Mouse (Mus musculus) embryonic facial prominence, embryonic 15.5 days (tissue): ENCODE measurements around the gene Tspan31. TPM values are rescaled to one million over a fixed set of nuclear protein-coding genes. Genes with fewer than 3 reads are reported as not detected.
A peak's percentile ranks its signal among the peaks of the same experiment; 100 is the strongest.

ENCODE experiments used
- ATAC-seq: fragments of 200-750 bp; cut with Nextera tagmentation; 2 replicates; pipeline ENCODE4 v1.8.0; 2017; ENCODE audit warnings: low read depth, moderate TSS enrichment; ENCODE audit not compliant: insufficient number of reproducible peaks, low FRiP score, low TSS enrichment
- H3K27ac ChIP-seq: fragments of 300-500 bp; sonication (generic); replicated peaks from 2 replicates; pipeline ENCODE4 v1.5.1; 2015; ENCODE audit warnings: mild to moderate bottlenecking, inconsistent platforms
- H3K27me3 ChIP-seq: fragments of 300-500 bp; sonication (generic); 2 replicates; pipeline ENCODE4 v1.6.1; 2015; ENCODE audit warnings: inconsistent platforms
- H3K36me3 ChIP-seq: fragments of 300-500 bp; sonication (generic); 2 replicates; pipeline ENCODE4 v1.6.1; 2015; ENCODE audit warnings: mild to moderate bottlenecking, inconsistent platforms
- H3K4me1 ChIP-seq: fragments of 300-500 bp; sonication (generic); 2 replicates; pipeline ENCODE4 v1.6.1; 2015; ENCODE audit warnings: inconsistent platforms
- H3K4me2 ChIP-seq: fragments of 300-500 bp; sonication (generic); replicated peaks from 2 replicates; pipeline ENCODE4 v1.6.1; 2015; ENCODE audit warnings: mild to moderate bottlenecking, inconsistent platforms
- H3K4me3 ChIP-seq: fragments of 300-500 bp; sonication (generic); replicated peaks from 2 replicates; pipeline ENCODE4 v1.5.1; 2015; ENCODE audit warnings: mild to moderate bottlenecking, inconsistent platforms
- H3K9ac ChIP-seq: fragments of 300-500 bp; sonication (generic); 2 replicates; pipeline ENCODE4 v1.6.1; 2015; ENCODE audit warnings: inconsistent platforms
- H3K9me3 ChIP-seq: fragments of 300-500 bp; sonication (generic); replicated peaks from 2 replicates; pipeline ENCODE4 v1.6.1; 2016; ENCODE audit warnings: inconsistent platforms
- WGBS: fragments of 180-500 bp; shearing (Covaris S2); methylation state at CpG from one replicate; pipeline ENCODE4 v1.1.7; 2015; 5-methylcytosine and 5-hydroxymethylcytosine counted together
- polyA plus RNA-seq: library from polyadenylated mRNA; unstranded; fragments of >200 nt; fragmentation: Nextera tagmentation; extraction: Ambion mirVana; gene quantifications from 2 replicates; pipeline ENCODE4 v1.2.1, GENCODE M21; 2015

Tspan31 gene
- polyA plus RNA-seq, 1 experiment from 2014 or later, result 177 TPM

GRCm38 (mm10) chr10:127081996-127082620, 12.0 kb upstream of the Tspan31 start:
- Histone ChIP-seq H3K4me1 (peaks cover 45% of the 10 kb centered on the region), H3K4me2 (peak overlapping the region; percentile 47; the same call in 1 of the 2 replicates), H3K27me3 (peaks cover 83% of the 10 kb centered on the region), H3K27ac (no peak overlapping the region), H3K9me3 (no peaks in the 10 kb centered on the region), H3K36me3 (no peaks in the 10 kb centered on the region), H3K9ac (no peak overlapping the region), H3K4me3 (no peak overlapping the region)
- 27% methylated on average over 8 of the region's 8 CpGs for WGBS
- no peak for ATAC-seq

- Histone ChIP-seq H3K9me3 (no peaks in the 10 kb centered on the region), H3K27me3 (peaks cover 86% of the 10 kb centered on the region), H3K9ac (no peak overlapping the region), H3K4me2 (peak overlapping the region; percentile 47), H3K27ac (no peak overlapping the region), H3K36me3 (no peaks in the 10 kb centered on the region), H3K4me3 (peak overlapping the region; percentile 57), H3K4me1 (peaks cover 45% of the 10 kb centered on the region)
- ATAC-seq, result no peak
- 3% methylated on average over 48 of the region's 48 CpGs for WGBS
Observed at GRCm38 (mm10) chr10:127080901-127081780, 11.1 kb upstream of the Tspan31 start.

DNA sequence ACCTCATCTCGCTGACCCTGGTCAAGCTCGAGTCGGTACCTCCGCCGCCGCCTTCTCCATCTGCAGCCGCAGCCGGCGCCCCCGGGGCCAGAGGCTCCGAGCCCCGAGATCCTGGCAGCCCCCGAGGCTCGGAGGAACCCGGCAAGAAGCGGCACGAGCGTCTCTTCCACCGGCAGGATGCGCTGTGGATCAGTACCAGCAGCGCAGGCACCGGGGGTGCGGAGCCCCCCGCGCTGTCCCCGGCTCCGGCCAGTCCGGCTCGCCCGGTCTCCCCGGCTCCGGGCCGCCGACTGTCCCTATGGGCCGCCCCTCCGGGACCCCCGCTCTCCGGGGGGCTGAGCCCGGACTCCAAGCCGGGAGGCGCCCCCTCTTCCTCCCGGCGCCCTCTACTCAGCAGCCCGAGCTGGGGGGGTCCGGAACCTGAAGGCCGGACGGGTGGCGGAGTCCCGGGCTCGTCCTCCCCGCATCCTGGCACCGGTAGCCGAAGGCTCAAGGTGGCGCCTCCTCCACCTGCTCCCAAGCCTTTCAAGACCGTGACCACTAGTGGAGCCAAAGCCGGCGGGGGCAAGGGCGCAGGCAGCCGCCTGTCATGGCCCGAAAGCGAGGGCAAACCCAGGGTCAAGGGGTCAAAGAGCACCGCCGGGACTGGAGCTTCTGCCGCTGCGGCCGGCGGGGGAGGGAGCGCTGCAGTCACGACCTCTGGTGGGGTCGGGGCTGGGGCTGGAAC, 9.8 kb upstream of the Tspan31 start:
- Histone ChIP-seq H3K36me3 (no peaks in the 10 kb centered on the region), H3K4me1 (peaks cover 45% of the 10 kb centered on the region), H3K27ac (no peak overlapping the region), H3K4me3 (peak overlapping the region; percentile 57), H3K27me3 (peaks cover 83% of the 10 kb centered on the region), H3K9me3 (no peaks in the 10 kb centered on the region), H3K9ac (peak overlapping the region; percentile 24), H3K4me2 (peak overlapping the region; percentile 93)
- ATAC-seq, result no peak
- WGBS, result 2% methylated on average over 70 of the region's 70 CpGs

- peaks cover 77% of the 10 kb centered on the region for H3K27me3 ChIP-seq
- WGBS, result 1% methylated on average over 41 of the region's 49 CpGs
- H3K9me3 ChIP-seq, result no peaks in the 10 kb centered on the region
- no peak for ATAC-seq
- peaks cover 45% of the 10 kb centered on the region for H3K4me1 ChIP-seq
- no peak overlapping the region for H3K27ac ChIP-seq
- H3K4me2 ChIP-seq, result peak overlapping the region; percentile 93
- no peaks in the 10 kb centered on the region for H3K36me3 ChIP-seq
- H3K4me3 ChIP-seq, result peak overlapping the region; percentile 57
- H3K9ac ChIP-seq, result peak overlapping the region; percentile 24
Observed at GRCm38 (mm10) chr10:127078677-127079575, 8.9 kb upstream of the Tspan31 start.

DNA sequence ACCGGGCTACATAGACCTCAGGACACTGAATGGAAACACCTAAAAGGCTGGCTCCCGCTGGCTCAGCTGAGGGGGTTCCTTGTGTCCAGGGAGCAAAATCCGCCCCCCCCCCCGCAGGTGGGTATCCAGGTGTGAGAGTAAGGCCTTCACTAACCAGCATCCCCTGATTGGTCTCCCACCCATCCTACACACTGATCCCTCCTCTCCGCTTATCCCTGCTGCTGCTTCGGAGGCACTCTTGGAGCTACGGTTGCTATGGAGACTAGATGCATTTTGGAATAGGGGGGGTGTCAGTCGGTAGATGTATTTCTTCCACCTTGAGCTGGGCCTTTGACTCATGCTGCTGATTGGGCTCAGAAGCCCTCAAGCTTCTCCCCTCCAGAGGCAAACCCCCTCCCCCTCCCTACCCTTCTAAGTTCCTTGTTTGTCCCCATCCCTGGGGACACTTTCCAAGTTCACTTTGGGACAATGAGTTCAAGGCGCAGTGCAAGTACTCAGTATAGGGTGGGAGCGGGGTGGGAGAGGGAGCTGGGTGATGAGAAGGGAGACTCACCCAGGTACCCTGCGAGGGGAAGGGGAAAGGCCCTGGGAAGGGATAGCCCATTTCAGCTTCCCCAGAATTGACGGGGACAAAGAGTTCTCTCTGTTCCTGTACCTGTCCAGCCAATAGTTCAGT, 8.1 kb upstream of the Tspan31 start:
- H3K9ac ChIP-seq, result no peak overlapping the region
- H3K4me2 ChIP-seq, result peak overlapping the region; percentile 93
- H3K4me1 ChIP-seq, result peaks cover 45% of the 10 kb centered on the region
- peak overlapping the region; percentile 57 for H3K4me3 ChIP-seq
- H3K27me3 ChIP-seq, result peaks cover 72% of the 10 kb centered on the region
- WGBS, result 6% methylated on average over 12 of the region's 12 CpGs
- no peaks in the 10 kb centered on the region for H3K9me3 ChIP-seq
- ATAC-seq, result no peak
- no peak overlapping the region for H3K27ac ChIP-seq
- H3K36me3 ChIP-seq, result no peaks in the 10 kb centered on the region

- Histone ChIP-seq H3K9me3 (no peaks in the 10 kb centered on the region), H3K36me3 (no peaks in the 10 kb centered on the region), H3K9ac (no peak overlapping the region), H3K4me2 (no peak overlapping the region), H3K4me3 (no peak overlapping the region), H3K27ac (no peak overlapping the region), H3K4me1 (peaks cover 45% of the 10 kb centered on the region), H3K27me3 (peaks cover 65% of the 10 kb centered on the region)
- 10% methylated on average over 10 of the region's 10 CpGs for WGBS
- no peak for ATAC-seq
Observed at GRCm38 (mm10) chr10:127077515-127077914, 7.5 kb upstream of the Tspan31 start.

- ATAC-seq, result no peak
- H3K27ac ChIP-seq, result no peak overlapping the region
- H3K4me3 ChIP-seq, result no peak overlapping the region
- H3K4me1 ChIP-seq, result peaks cover 36% of the 10 kb centered on the region
- H3K36me3 ChIP-seq, result no peaks in the 10 kb centered on the region
- H3K27me3 ChIP-seq, result peaks cover 52% of the 10 kb centered on the region
- 42% methylated on average over 4 of the region's 4 CpGs for WGBS
- H3K9ac ChIP-seq, result no peak overlapping the region
- H3K9me3 ChIP-seq, result no peaks in the 10 kb centered on the region
- H3K4me2 ChIP-seq, result no peak overlapping the region
Observed at GRCm38 (mm10) chr10:127076082-127076481, 6.0 kb upstream of the Tspan31 start.

- H3K9me3 ChIP-seq, result no peaks in the 10 kb centered on the region
- H3K4me3 ChIP-seq, result no peak overlapping the region
- no peaks in the 10 kb centered on the region for H3K36me3 ChIP-seq
- WGBS, result 62% methylated on average over 8 of the region's 8 CpGs
- peaks cover 47% of the 10 kb centered on the region for H3K27me3 ChIP-seq
- no peak overlapping the region for H3K27ac ChIP-seq
- H3K9ac ChIP-seq, result no peak overlapping the region
- peaks cover 36% of the 10 kb centered on the region for H3K4me1 ChIP-seq
- H3K4me2 ChIP-seq, result no peak overlapping the region
- no peak for ATAC-seq
Observed at GRCm38 (mm10) chr10:127075651-127076050, 5.6 kb upstream of the Tspan31 start.

GRCm38 (mm10) chr10:127075080-127075479, 5.0 kb upstream of the Tspan31 start, which contains the start of gene Agap2:
Agap2 (plus strand) TSS chr10:127075284.
- peaks cover 31% of the 10 kb centered on the region for H3K4me1 ChIP-seq
- ATAC-seq, result no peak
- 64% methylated on average over 9 of the region's 9 CpGs for WGBS
- no peak within 1 kb of the TSS for H3K9ac ChIP-seq
- peaks cover 42% of the 10 kb centered on the region for H3K27me3 ChIP-seq
- no peak within 1 kb of the TSS for H3K27ac ChIP-seq
- no peak within 1 kb of the TSS for H3K4me2 ChIP-seq
- H3K4me3 ChIP-seq, result no peak within 1 kb of the TSS
- H3K36me3 ChIP-seq, result no peaks in the 10 kb centered on the region
- no peaks in the 10 kb centered on the region for H3K9me3 ChIP-seq

DNA sequence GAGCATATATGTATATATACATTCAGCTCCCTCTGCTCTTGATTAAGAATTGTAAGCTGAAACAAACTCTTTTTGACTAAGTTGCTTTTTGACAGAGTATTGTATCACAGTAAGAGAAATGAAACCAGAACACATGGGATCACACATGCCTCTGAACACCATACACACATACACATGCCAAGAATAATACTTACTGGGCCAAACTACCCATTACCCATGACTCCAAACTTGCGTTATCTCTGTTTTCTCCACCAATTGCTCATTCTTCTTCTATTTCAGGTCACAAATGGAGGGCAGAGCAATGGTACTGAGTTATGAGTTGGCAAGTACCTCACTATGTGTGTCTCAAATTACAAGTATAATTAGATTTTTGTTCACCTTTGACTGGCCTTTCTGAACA, 3.9 kb upstream of the Tspan31 start:
- peaks cover 26% of the 10 kb centered on the region for H3K4me1 ChIP-seq
- no peaks in the 10 kb centered on the region for H3K36me3 ChIP-seq
- no peak for ATAC-seq
- peaks cover 31% of the 10 kb centered on the region for H3K27me3 ChIP-seq
- 84% methylated on average over 1 of the region's 1 CpGs for WGBS
- H3K4me2 ChIP-seq, result no peak overlapping the region
- no peaks in the 10 kb centered on the region for H3K9me3 ChIP-seq
- no peak overlapping the region for H3K27ac ChIP-seq
- H3K4me3 ChIP-seq, result no peak overlapping the region
- no peak overlapping the region for H3K9ac ChIP-seq
